Mouse (Mus musculus): ENCODE data around the gene Fam78a. TPM values are rescaled to one million over a fixed set of nuclear protein-coding genes. Genes with fewer than 3 reads are reported as not detected.

The Fam78a gene
- total and polyA plus RNA-seq, 3 experiments, result 0.07 to 0.47 (median 0.21) TPM

- TF ChIP-seq ZKSCAN1 (IDR thresholded peaks at IDR 0.05; ENCODE audit: borderline replicate concordance, low read depth, low read length) (no peak), MAFK (IDR thresholded peaks at IDR 0.05; ENCODE audit: insufficient replicate concordance, low read length) (no peak), ETS1 (conservative IDR thresholded peaks at IDR 0.05; ENCODE audit: low read depth, low read length) (no peak)
- H3K9ac ChIP-seq (ENCODE audit: insufficient read depth, low read depth), result no peak overlapping the region
- H3K4me1 ChIP-seq (ENCODE audit: control insufficient read depth in 1 of 2, insufficient read depth in 2 of 2), result peaks cover 0 to 12% of the 10 kb centered on the region in 2 experiments; a peak in 3 of 4 replicates
- H3K27ac ChIP-seq (ENCODE audit: insufficient read depth, low read depth), result no peak overlapping the region
- H3K9me3 ChIP-seq (replicated peaks; ENCODE audit: low read length), result no peaks in the 10 kb centered on the region
- peaks cover 0 to 2% of the 10 kb centered on the region in 2 experiments for H3K36me3 ChIP-seq (replicated peaks in 1 of 2; ENCODE audit: control insufficient read depth in 1 of 2, insufficient read depth in 1 of 2, low read length in 1 of 2)
- in situ Hi-C loops (cut with MboI; ENCODE audit: low pct_ligation_motif_present, low pct_unique_long_range_greater_than_20kb, low sequenced_read_pairs) (no loop called here), dilution Hi-C loops (cut with MboI; ENCODE audit: extremely low pct_ligation_motif_present, extremely low pct_unique_long_range_greater_than_20kb, low sequenced_read_pairs) (no loop called here)
- peaks cover 10% of the 10 kb centered on the region for H3K27me3 ChIP-seq (replicated peaks)
- no peak for DNase-seq (ENCODE audit: extremely low read depth)
- H3K79me2 ChIP-seq (replicated peaks; ENCODE audit: control insufficient read depth, extremely low read depth, insufficient read depth, poor library complexity, severe bottlenecking), result no peaks in the 10 kb centered on the region
- no peak overlapping the region for H3K4me3 ChIP-seq (replicated peaks in 1 of 3; ENCODE audit: low read depth in 2 of 3, low read length in 2 of 3, poor library complexity in 1 of 3)
- no peak overlapping the region for H3K4me2 ChIP-seq (ENCODE audit: insufficient read depth, low read depth, poor library complexity, severe bottlenecking)
Measured at GRCm38 (mm10) chr2:32059613-32060012, 25.0 kb downstream of the Fam78a start.

- H3K9me3 ChIP-seq (replicated peaks; ENCODE audit: low read length), result no peaks in the 10 kb centered on the region
- peaks cover 0 to 9% of the 10 kb centered on the region in 2 experiments; a peak in 3 of 4 replicates for H3K4me1 ChIP-seq (ENCODE audit: control insufficient read depth in 1 of 2, insufficient read depth in 2 of 2)
- no peak overlapping the region for H3K4me2 ChIP-seq (ENCODE audit: insufficient read depth, low read depth, poor library complexity, severe bottlenecking)
- H3K4me3 ChIP-seq (replicated peaks in 1 of 3; ENCODE audit: low read depth in 2 of 3, low read length in 2 of 3, poor library complexity in 1 of 3), result no peak overlapping the region
- DNase-seq (ENCODE audit: extremely low read depth), result no peak
- in situ Hi-C loops (cut with MboI; ENCODE audit: low pct_ligation_motif_present, low pct_unique_long_range_greater_than_20kb, low sequenced_read_pairs), result no loop called here
- dilution Hi-C loops (cut with MboI; ENCODE audit: extremely low pct_ligation_motif_present, extremely low pct_unique_long_range_greater_than_20kb, low sequenced_read_pairs), result no loop called here
- peaks cover 0 to 5% of the 10 kb centered on the region in 2 experiments for H3K36me3 ChIP-seq (replicated peaks in 1 of 2; ENCODE audit: control insufficient read depth in 1 of 2, insufficient read depth in 1 of 2, low read length in 1 of 2)
- peaks cover 10% of the 10 kb centered on the region for H3K27me3 ChIP-seq (replicated peaks)
- TF ChIP-seq USF2 (conservative IDR thresholded peaks at IDR 0.05; ENCODE audit: low read depth, low read length) (no peak), JUN (IDR thresholded peaks at IDR 0.05; ENCODE audit: insufficient read depth, low read depth, low read length) (no peak), JUND (conservative IDR thresholded peaks at IDR 0.05; ENCODE audit: low read depth, low read length) (no peak), TBP (conservative IDR thresholded peaks at IDR 0.05; ENCODE audit: low read depth, low read length) (no peak), NRF1 (IDR thresholded peaks at IDR 0.05; ENCODE audit: low read depth, low read length) (no peak), ZMIZ1 (IDR thresholded peaks at IDR 0.05; ENCODE audit: low read depth, low read length) (no peak), BHLHE40 (IDR thresholded peaks at IDR 0.05; ENCODE audit: low read depth, low read length) (no peak), CHD2 (IDR thresholded peaks at IDR 0.05; ENCODE audit: low read length) (no peak)
- H3K9ac ChIP-seq (ENCODE audit: insufficient read depth, low read depth), result no peak overlapping the region
- no peaks in the 10 kb centered on the region for H3K79me2 ChIP-seq (replicated peaks; ENCODE audit: control insufficient read depth, extremely low read depth, insufficient read depth, poor library complexity, severe bottlenecking)
- H3K27ac ChIP-seq (ENCODE audit: insufficient read depth, low read depth), result no peak overlapping the region
Measured at GRCm38 (mm10) chr2:32058716-32059115, 25.9 kb downstream of the Fam78a start.

GRCm38 (mm10) chr2:32058241-32058640 lies 26.4 kb downstream of the Fam78a start:
- H3K27ac ChIP-seq (ENCODE audit: insufficient read depth, low read depth), result no peak overlapping the region
- no peak overlapping the region for H3K4me3 ChIP-seq (replicated peaks in 1 of 3; ENCODE audit: low read depth in 2 of 3, low read length in 2 of 3, poor library complexity in 1 of 3)
- H3K4me1 ChIP-seq (ENCODE audit: control insufficient read depth in 1 of 2, insufficient read depth in 2 of 2), result peaks cover 0 to 7% of the 10 kb centered on the region in 2 experiments; a peak in 3 of 4 replicates

More at GRCm38 (mm10) chr2:32058241-32058640, 26.4 kb downstream of the Fam78a start:
- H3K36me3 ChIP-seq (replicated peaks in 1 of 2; ENCODE audit: control insufficient read depth in 1 of 2, insufficient read depth in 1 of 2, low read length in 1 of 2), result peaks cover 0 to 8% of the 10 kb centered on the region in 2 experiments
- no peak for DNase-seq (ENCODE audit: extremely low read depth)
- no peaks in the 10 kb centered on the region for H3K79me2 ChIP-seq (replicated peaks; ENCODE audit: control insufficient read depth, extremely low read depth, insufficient read depth, poor library complexity, severe bottlenecking)
- no peak overlapping the region for H3K9ac ChIP-seq (ENCODE audit: insufficient read depth, low read depth)
- peaks cover 10% of the 10 kb centered on the region for H3K27me3 ChIP-seq (replicated peaks)
- in situ Hi-C loops (cut with MboI; ENCODE audit: low pct_ligation_motif_present, low pct_unique_long_range_greater_than_20kb, low sequenced_read_pairs), result no loop called here
- no peak overlapping the region for H3K4me2 ChIP-seq (ENCODE audit: insufficient read depth, low read depth, poor library complexity, severe bottlenecking)
- no peaks in the 10 kb centered on the region for H3K9me3 ChIP-seq (replicated peaks; ENCODE audit: low read length)
- no peak for TF ChIP-seq NELFE (IDR thresholded peaks at IDR 0.05; ENCODE audit: low read depth, low read length)
- no peak for TF ChIP-seq PAX5 (IDR thresholded peaks at IDR 0.05; ENCODE audit: low read length)
- no peak for TF ChIP-seq SIN3A (IDR thresholded peaks at IDR 0.05; ENCODE audit: low read length)
- no peak for TF ChIP-seq MAX (IDR thresholded peaks at IDR 0.05; ENCODE audit: low read length)
- no peak for TF ChIP-seq MAFK (IDR thresholded peaks at IDR 0.05; ENCODE audit: insufficient replicate concordance, low read length)
- no peak for TF ChIP-seq CTCF (conservative IDR thresholded peaks at IDR 0.05 in 1 of 2, IDR thresholded peaks at IDR 0.05 in 1 of 2; ENCODE audit: low read depth in 2 of 2, low read length in 2 of 2)
- no peak for TF ChIP-seq ZMIZ1 (IDR thresholded peaks at IDR 0.05; ENCODE audit: low read depth, low read length)
- TF ChIP-seq RAD21 (IDR thresholded peaks at IDR 0.05; ENCODE audit: low read depth, low read length), result no peak
- TF ChIP-seq MEF2A (IDR thresholded peaks at IDR 0.05; ENCODE audit: borderline replicate concordance, low read depth, low read length), result no peak
- no peak for TF ChIP-seq MXI1 (IDR thresholded peaks at IDR 0.05; ENCODE audit: low read depth, low read length)
- no peak for TF ChIP-seq KAT2A (IDR thresholded peaks at IDR 0.05; ENCODE audit: insufficient replicate concordance, low read length)
- no peak for TF ChIP-seq GABPA (IDR thresholded peaks at IDR 0.05; ENCODE audit: insufficient replicate concordance, low read depth, low read length)
- no peak for TF ChIP-seq ELF1 (IDR thresholded peaks at IDR 0.05; ENCODE audit: low read depth, low read length)
- TF ChIP-seq SMC3 (IDR thresholded peaks at IDR 0.05; ENCODE audit: low read depth, low read length), result no peak
- TF ChIP-seq ZC3H11A (IDR thresholded peaks at IDR 0.05; ENCODE audit: low read depth, low read length), result no peak
- no peak for TF ChIP-seq UBTF (IDR thresholded peaks at IDR 0.05; ENCODE audit: low read depth, low read length)
- TF ChIP-seq USF2 (conservative IDR thresholded peaks at IDR 0.05; ENCODE audit: low read depth, low read length), result no peak
- TF ChIP-seq JUN (IDR thresholded peaks at IDR 0.05; ENCODE audit: insufficient read depth, low read depth, low read length), result no peak
- TF ChIP-seq POLR2AphosphoS2 (IDR thresholded peaks at IDR 0.05; ENCODE audit: low read depth, low read length), result no peak
- TF ChIP-seq NRF1 (IDR thresholded peaks at IDR 0.05; ENCODE audit: low read depth, low read length), result no peak
- dilution Hi-C loops (cut with MboI; ENCODE audit: extremely low pct_ligation_motif_present, extremely low pct_unique_long_range_greater_than_20kb, low sequenced_read_pairs), result no loop called here
